Mouse (Mus musculus): ENCODE measurements around the gene D16Ertd472e.

Gene D16Ertd472e

GRCm38 (mm10) chr16:78576478-78577084, at the start of gene D16Ertd472e:
Gene D16Ertd472e (minus strand): TSS chr16:78576708.
- DNase-seq (ENCODE audit: low spot score) = peak; percentile 72

- no peak for DNase-seq (ENCODE audit: low spot score)
Observed at GRCm38 (mm10) chr16:78622755-78623154, 46.2 kb upstream of the D16Ertd472e start.

- no peak for DNase-seq (ENCODE audit: low spot score)
Observed at GRCm38 (mm10) chr16:78619386-78619785, 42.9 kb upstream of the D16Ertd472e start.

GRCm38 (mm10) chr16:78617757-78618532, 41.4 kb upstream of the D16Ertd472e start:
- no peak for DNase-seq (ENCODE audit: low spot score)

- DNase-seq (ENCODE audit: low spot score) = no peak
Observed at GRCm38 (mm10) chr16:78606202-78606601, 29.7 kb upstream of the D16Ertd472e start.

GRCm38 (mm10) chr16:78598919-78599318, 22.4 kb upstream of the D16Ertd472e start:
- DNase-seq (ENCODE audit: low spot score) = no peak

- no peak for DNase-seq (ENCODE audit: low spot score)
Observed at GRCm38 (mm10) chr16:78596381-78596780, 19.9 kb upstream of the D16Ertd472e start.

GRCm38 (mm10) chr16:78595821-78596220, 19.3 kb upstream of the D16Ertd472e start:
- DNase-seq (ENCODE audit: low spot score) = no peak

GRCm38 (mm10) chr16:78594154-78594553, 17.6 kb upstream of the D16Ertd472e start:
- DNase-seq (ENCODE audit: low spot score) = no peak

- DNase-seq (ENCODE audit: low spot score) = no peak
Observed at GRCm38 (mm10) chr16:78591130-78591529, 14.6 kb upstream of the D16Ertd472e start.

GRCm38 (mm10) chr16:78588821-78589220, 12.3 kb upstream of the D16Ertd472e start:
- no peak for DNase-seq (ENCODE audit: low spot score)

- DNase-seq (ENCODE audit: low spot score) = no peak
Observed at GRCm38 (mm10) chr16:78586621-78587020, 10.1 kb upstream of the D16Ertd472e start.

- DNase-seq (ENCODE audit: low spot score) = no peak
Observed at GRCm38 (mm10) chr16:78585664-78586397, 9.3 kb upstream of the D16Ertd472e start.

- DNase-seq (ENCODE audit: low spot score) = no peak
Observed at GRCm38 (mm10) chr16:78585163-78585562, 8.7 kb upstream of the D16Ertd472e start.

- no peak for DNase-seq (ENCODE audit: low spot score)
Observed at GRCm38 (mm10) chr16:78583968-78584367, 7.5 kb upstream of the D16Ertd472e start.

- no peak for DNase-seq (ENCODE audit: low spot score)
Observed at GRCm38 (mm10) chr16:78580387-78580786, 3.9 kb upstream of the D16Ertd472e start.

- no peak for DNase-seq (ENCODE audit: low spot score)
Observed at GRCm38 (mm10) chr16:78579386-78579785, 2.9 kb upstream of the D16Ertd472e start.

- no peak for DNase-seq (ENCODE audit: low spot score)
Observed at GRCm38 (mm10) chr16:78577085-78577671, 670 bp upstream of the D16Ertd472e start.

- peak; percentile 58 for DNase-seq (ENCODE audit: low spot score)
Observed at GRCm38 (mm10) chr16:78575852-78576477, 543 bp downstream of the D16Ertd472e start.

- no peak for DNase-seq (ENCODE audit: low spot score)
Observed at GRCm38 (mm10) chr16:78575190-78575851, 1.2 kb downstream of the D16Ertd472e start.

- no peak for DNase-seq (ENCODE audit: low spot score)
Observed at GRCm38 (mm10) chr16:78574241-78574640, 2.3 kb downstream of the D16Ertd472e start.

Measured in ovary, postnatal 10 days (tissue).